Comparison of ENCODE assay signal across 8 mouse cellular contexts in the genomic region with DNA sequence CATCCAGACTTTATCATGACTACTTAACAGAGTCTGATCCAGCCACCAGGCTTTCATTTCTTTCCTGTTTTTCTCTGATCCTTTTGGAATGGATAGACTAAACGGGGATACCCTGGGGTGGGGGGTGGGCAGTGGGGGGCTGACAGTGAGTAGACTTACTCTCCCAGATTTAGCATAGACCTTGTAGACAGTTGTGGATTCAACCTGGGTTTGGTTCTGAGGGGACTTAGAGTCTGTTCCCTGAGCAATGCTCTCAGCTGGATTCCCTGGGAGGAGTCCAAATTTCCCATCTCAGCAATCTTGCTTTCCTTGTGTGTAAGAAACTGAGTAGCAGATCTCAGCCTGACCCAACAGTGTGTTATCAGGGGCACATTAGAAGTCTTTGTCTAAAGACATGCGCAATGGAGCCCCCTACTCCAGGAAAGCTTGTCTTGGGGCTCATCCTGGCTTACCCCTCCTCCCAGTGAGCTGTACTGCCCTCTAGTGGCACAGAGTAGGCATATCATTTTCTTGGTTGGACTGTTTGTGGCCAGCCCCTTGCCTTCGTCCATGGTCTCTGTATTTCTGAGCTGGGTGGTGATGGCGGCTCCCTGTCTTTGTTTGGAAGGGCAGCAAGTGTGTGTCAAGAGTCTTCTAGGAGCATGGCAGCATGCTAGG. TPM values are rescaled to one million over a fixed set of nuclear protein-coding genes. Genes with fewer than 3 reads are reported as not detected.
DNase-seq lines count a peak whose midpoint lies in the region; ATAC-seq and TF ChIP-seq lines count a peak whose summit lies in the region.

No protein-coding gene starts in this region.

- peak; percentile 92 for DNase-seq in heart, adult 11 months
- DNase-seq in MEL-GATA-1-ER (ENCODE audit: extremely low read depth, low read depth) = peak; percentile 29
- DNase-seq in cerebellum, postnatal 25 days = peak; percentile 67 to 71
- peak; percentile 34 to 42 for DNase-seq in heart, adult 9 months (ENCODE audit: low spot score in 2 of 2)
- peak; percentile 85 for DNase-seq in kidney, postnatal 0 days (ENCODE audit: low spot score)
- DNase-seq in midbrain, embryonic 10.5 days (ENCODE audit: low spot score) = peak; percentile 71
- DNase-seq in splenic B cell, adult 2 months (ENCODE audit: low read depth, low spot score) = peak; percentile 72

- H3K27me3 ChIP-seq in heart, embryonic 12.5 days (replicated peaks) = no peaks in the 10 kb centered on the region
- no peaks in the 10 kb centered on the region for H3K27me3 ChIP-seq in kidney, postnatal 0 days (ENCODE audit: insufficient read depth, low read length)
- H3K27me3 ChIP-seq in midbrain, embryonic 10.5 days (ENCODE audit: low read depth, poor library complexity, severe bottlenecking) = peaks cover 17% of the 10 kb centered on the region; the same call in 1 of the 2 replicates
- H3K27me3 ChIP-seq in splenic B cell, adult 2 months (ENCODE audit: control insufficient read depth, insufficient read depth, low read length, poor library complexity, severe bottlenecking) = no peaks in the 10 kb centered on the region

- ATAC-seq in heart, embryonic 12.5 days (ENCODE audit: insufficient number of reproducible peaks, low FRiP score) = no peak
- ATAC-seq in kidney, postnatal 0 days (replicated peaks; ENCODE audit: low FRiP score, low read depth) = peak; percentile 77; the same call in 1 of the 2 replicates

- H3K9me3 ChIP-seq in heart, embryonic 12.5 days (replicated peaks) = no peaks in the 10 kb centered on the region
- no peaks in the 10 kb centered on the region for H3K9me3 ChIP-seq in kidney, postnatal 0 days (replicated peaks; ENCODE audit: low read length)
- H3K9me3 ChIP-seq in midbrain, embryonic 10.5 days (replicated peaks) = no peaks in the 10 kb centered on the region

- WGBS in heart, embryonic 12.5 days = 34% methylated on average over 4 of the region's 4 CpGs
- WGBS in kidney, postnatal 0 days = 26% methylated on average over 4 of the region's 4 CpGs
- WGBS in midbrain, embryonic 10.5 days = 36% methylated on average over 4 of the region's 4 CpGs

- no peak overlapping the region for H3K4me3 ChIP-seq in heart, embryonic 12.5 days
- no peak overlapping the region for H3K4me3 ChIP-seq in kidney, postnatal 0 days (replicated peaks; ENCODE audit: low read depth, low read length)
- no peak overlapping the region for H3K4me3 ChIP-seq in midbrain, embryonic 10.5 days

- TF ChIP-seq CTCF in kidney, postnatal 0 days (IDR thresholded peaks at IDR 0.05; ENCODE audit: low read depth) = peak; percentile 95

- H3K27ac ChIP-seq in heart, embryonic 12.5 days (ENCODE audit: poor library complexity, severe bottlenecking) = no peak overlapping the region
- no peak overlapping the region for H3K27ac ChIP-seq in kidney, postnatal 0 days
- H3K27ac ChIP-seq in midbrain, embryonic 10.5 days (replicated peaks) = peak overlapping the region; percentile 13; the same call in 1 of the 2 replicates

- no peak overlapping the region for H3K4me2 ChIP-seq in heart, embryonic 12.5 days
- H3K4me2 ChIP-seq in kidney, postnatal 0 days (ENCODE audit: low read length) = no peak overlapping the region

- peaks cover 16% of the 10 kb centered on the region for H3K4me1 ChIP-seq in heart, embryonic 12.5 days (replicated peaks)
- no peaks in the 10 kb centered on the region for H3K4me1 ChIP-seq in kidney, postnatal 0 days (replicated peaks; ENCODE audit: insufficient read depth, low read length)
- H3K4me1 ChIP-seq in midbrain, embryonic 10.5 days = peaks cover 13% of the 10 kb centered on the region

- H3K9ac ChIP-seq in heart, embryonic 12.5 days = no peak overlapping the region
- no peak overlapping the region for H3K9ac ChIP-seq in kidney, postnatal 0 days (ENCODE audit: low read depth, low read length)

- H3K36me3 ChIP-seq in heart, embryonic 12.5 days = no peaks in the 10 kb centered on the region
- no peaks in the 10 kb centered on the region for H3K36me3 ChIP-seq in kidney, postnatal 0 days (ENCODE audit: insufficient read depth, low read length)
- no peaks in the 10 kb centered on the region for H3K36me3 ChIP-seq in midbrain, embryonic 10.5 days
- no peaks in the 10 kb centered on the region for H3K36me3 ChIP-seq in splenic B cell, adult 2 months (ENCODE audit: control insufficient read depth, insufficient read depth, low read length, poor library complexity, severe bottlenecking)

RNA-seq across cellular contexts. Expression of gene Camk1g, which starts 6.5 kb away (rescaled TPM):
- 6.9 and 7.1 TPM in 2 replicates for polyA plus RNA-seq in heart, embryonic 12.5 days (2016; fragmentation: Nextera tagmentation; extraction: Ambion mirVana)
- 6.8 and 8.5 TPM in 2 replicates for polyA plus RNA-seq in kidney, postnatal 0 days (2015; fragmentation: Nextera tagmentation; extraction: Ambion mirVana)
- polyA plus RNA-seq in midbrain, embryonic 10.5 days (2016; fragmentation: Nextera tagmentation; extraction: Ambion mirVana) = 12.8 and 18.4 TPM in 2 replicates

Comparison
In these comparisons a context has a peak if more than half of its experiments do, and no peak if none do; other contexts are left out.
1. DNase-seq: peak in every context shown above with its lines; median percentile 92 in heart, adult 11 months; 85 in kidney, postnatal 0 days; 72 in splenic B cell, adult 2 months; 71 in midbrain, embryonic 10.5 days; 69 in cerebellum, postnatal 25 days; 38 in heart, adult 9 months; 29 in MEL-GATA-1-ER.